Mouse (Mus musculus) embryonic facial prominence, embryonic 10.5 days (tissue): ENCODE results near the gene Kif17. TPM values are rescaled to one million over a fixed set of nuclear protein-coding genes. Genes with fewer than 3 reads are reported as not detected.

Experiments used
- microRNA-seq: library from miRNA; unstranded; fragments of <30 nt; microRNA quantifications from one replicate; pipeline ENCODE4, GENCODE M21; 2017
- polyA plus RNA-seq: library from polyadenylated mRNA; unstranded; fragments of >200 nt; fragmentation: Nextera tagmentation; extraction: Ambion mirVana; gene quantifications from 2 replicates; pipeline ENCODE4 v1.2.1, GENCODE M21; 2016

The Kif17 gene
- polyA plus RNA-seq, 1 experiment from 2014 or later: 0.62 TPM

Small RNA genes within 50 kb of the gene (microRNA-seq; reads per million reads assigned to microRNA genes)
- gene Gm27646 (not detected), gene Mir7019 (not detected)

Other genes with a start within 250 kb of the Kif17 start
- 160 and 177 TPM in 2 replicates for gene Hp1bp3, start 34.1 kb upstream of the Kif17 start, polyA plus RNA-seq
- 1.6 and 2.4 TPM in 2 replicates for gene Sh2d5, start within 50 bp of the Kif17 start, polyA plus RNA-seq
- 273 and 284 TPM in 2 replicates for gene Ddost, start 54.3 kb downstream of the Kif17 start, polyA plus RNA-seq
- 29.0 and 30.6 TPM in 2 replicates for gene Pink1, start 75.9 kb downstream of the Kif17 start, polyA plus RNA-seq
- gene Cda, start 117.6 kb downstream of the Kif17 start, polyA plus RNA-seq: 3.3 and 4.8 TPM in 2 replicates
- 0.13 TPM in 1 of 2 replicates, not detected in the other for gene Fam43b, start 146.1 kb downstream of the Kif17 start, polyA plus RNA-seq
- 19.7 and 20.8 TPM in 2 replicates for gene Mul1, start 184.2 kb downstream of the Kif17 start, polyA plus RNA-seq
- 1.1 and 1.2 TPM in 2 replicates for gene Camk2n1, start 203.9 kb downstream of the Kif17 start, polyA plus RNA-seq